Mouse (Mus musculus) cerebellum, adult 9-11 months (tissue): Measurements from ENCODE around the gene Unkl.
A peak's percentile ranks its signal among the peaks of the same experiment; 100 is the strongest.

ENCODE experiments used
- DNase-seq: peaks from one replicate; pipeline ENCODE4 v3.0.0; 2022

The Unkl gene

DNA sequence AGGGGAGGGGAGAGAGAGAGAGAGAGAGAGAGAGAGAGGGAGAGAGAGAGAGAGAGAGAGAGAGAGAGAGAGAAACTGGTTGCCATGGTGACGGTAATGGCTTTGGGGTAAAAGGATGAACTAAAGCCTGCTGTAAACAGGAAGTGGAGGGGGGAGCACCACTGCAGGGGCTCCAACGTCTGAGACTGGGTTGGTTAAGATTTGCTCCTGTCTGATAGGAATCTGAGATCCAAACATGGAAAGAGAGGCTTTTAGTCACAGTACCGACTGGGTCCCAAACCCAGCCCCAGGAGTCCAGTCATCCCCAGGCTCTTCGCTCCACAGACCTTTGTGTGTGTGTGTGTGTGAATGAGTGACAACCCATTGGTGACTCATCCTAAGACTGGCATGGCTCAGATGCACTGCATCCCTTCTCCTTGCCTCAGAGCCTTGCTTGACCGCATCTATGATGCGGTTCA is 69.6 kb downstream of the Unkl start:
- DNase-seq: no peak

DNA sequence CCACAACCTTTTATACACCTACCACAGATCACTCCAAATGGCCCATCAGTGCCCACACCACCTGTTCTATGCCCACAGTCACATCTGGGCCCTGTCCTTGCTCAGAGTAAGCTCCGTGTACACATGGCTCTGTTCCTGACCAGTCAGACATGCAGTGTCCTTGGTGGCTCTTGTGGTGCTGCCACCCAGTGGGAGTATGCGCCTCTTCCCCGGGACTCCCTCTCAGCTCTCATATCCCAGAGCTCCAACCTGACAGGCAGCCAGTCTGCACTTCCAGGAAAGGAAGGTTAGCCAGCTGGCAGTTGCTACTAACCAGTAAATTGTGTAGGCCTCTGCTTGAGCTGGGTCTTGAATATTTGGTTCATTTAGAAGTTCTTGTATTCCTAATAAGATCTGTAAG is 76.3 kb downstream of the Unkl start:
- DNase-seq: peak; percentile 32

DNA sequence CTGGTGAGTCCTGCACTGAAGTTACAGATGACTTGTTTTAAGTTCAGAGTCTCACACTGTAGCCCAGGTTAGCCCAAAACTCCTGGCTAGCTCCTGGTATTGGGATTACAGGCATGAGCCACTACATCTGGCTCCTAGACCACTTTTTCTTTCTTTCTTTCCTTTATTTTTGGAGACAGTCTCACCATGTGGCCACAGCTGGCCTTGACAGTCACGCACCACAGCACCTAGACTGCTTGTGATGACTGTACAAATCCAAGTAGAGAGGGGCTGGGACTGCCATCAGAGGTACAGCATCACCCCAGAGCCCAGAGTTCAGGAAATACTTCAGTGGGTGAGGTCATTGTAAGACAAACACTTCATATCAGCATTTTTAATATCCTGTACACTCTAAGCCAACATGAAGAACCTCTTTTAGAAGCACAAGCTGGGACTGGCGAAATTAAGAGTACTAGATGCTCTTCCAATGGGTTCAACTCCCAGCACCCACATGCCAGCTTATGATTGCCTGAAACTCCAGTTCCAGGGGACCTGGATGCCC is 82.7 kb downstream of the Unkl start:
- DNase-seq: no peak

DNA sequence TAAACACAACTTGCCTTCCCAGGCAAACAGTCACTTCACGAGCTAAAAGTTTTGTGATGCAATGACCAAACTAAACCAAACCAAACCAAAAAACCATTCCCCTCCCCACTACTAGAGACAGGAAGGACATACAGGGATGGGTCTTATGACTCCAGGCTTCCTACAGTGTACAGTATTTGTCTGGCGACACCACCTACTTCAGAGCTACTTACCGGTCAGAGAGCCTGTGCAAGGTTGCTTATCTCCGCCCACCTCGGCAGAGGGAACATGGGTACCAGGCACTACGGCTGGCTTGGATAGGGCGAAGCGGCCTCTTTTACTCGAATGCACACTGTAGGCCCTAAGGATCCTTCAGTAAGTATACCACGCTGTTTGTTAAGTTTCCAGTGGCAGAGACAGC is 84.1 kb downstream of the Unkl start:
- DNase-seq: no peak

DNA sequence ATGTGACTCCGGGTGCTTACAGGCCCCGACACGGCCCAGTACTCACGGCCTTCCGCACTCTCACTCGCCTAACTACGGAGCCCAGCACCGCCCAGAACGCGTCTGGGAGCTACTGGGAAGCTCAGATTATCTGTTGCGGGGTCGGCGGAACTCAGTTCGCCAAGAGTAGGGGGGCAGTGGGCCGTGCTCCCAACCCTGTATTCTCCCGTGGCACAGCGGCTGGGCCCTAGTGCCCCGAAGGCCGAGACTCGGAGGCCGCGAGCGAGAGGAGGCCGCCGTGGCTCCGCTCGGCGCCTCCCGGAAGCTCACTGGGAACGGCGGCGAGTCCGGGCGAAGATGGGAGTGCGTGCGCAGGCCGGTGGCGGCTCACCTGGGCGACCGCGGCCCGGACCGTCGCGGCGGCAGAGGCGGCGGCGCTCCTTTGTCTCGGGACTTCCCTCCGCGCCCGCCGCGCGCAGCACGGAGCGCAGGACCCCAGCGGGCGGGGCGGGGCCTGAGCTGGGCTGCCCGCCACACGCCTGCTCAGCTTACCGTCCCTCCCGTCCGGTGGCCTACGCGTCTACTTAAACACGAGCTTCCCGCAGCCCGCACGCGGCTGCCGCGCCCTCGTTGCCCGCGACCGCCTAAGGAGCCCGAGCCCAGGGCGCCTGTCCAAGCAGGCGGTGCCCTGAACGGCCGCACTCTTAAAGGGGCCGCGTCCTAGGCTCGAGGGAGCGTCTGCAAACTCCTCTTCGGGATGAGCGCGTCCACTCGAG is 84.9 kb downstream of the Unkl start:
- DNase-seq: peak; percentile 92

DNA sequence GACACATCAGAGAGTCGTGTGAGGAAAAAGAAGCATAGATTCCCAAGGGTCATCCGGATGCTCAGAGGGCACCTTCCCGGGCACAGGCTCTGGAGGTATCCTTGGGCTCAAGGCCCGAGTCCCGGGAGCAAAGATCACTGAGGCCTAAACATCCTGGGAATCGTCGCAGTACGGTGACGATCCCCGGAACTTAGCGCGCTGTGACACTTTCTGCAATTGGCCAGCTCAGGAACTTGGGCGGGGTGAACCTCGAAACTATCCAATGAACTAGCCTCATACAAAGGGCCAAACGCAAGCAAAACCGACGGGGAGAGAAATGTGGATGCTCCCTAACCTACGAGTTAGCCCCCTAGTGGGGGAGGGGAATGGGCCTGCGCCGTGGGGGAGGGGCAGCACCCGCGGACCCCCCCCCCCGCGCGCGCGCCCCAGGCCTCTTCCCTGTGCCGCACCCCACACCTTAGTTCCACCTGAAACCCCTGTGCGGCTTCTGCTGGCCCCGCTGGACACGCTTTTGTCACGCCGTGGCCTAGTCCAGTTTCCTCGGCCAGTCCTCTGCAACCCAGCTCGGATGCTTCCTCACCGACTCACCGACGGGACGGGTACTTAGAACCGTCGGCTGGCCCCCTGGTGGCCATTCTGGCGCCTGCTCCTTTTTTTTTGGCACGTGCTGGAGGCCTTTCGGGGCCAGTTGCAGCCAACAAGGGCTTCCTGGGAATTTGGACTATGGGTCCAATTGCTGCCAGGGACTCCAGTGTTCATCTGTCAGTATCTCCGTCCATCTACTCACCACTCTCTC is 85.7 kb downstream of the Unkl start:
- DNase-seq: peak; percentile 95

DNA sequence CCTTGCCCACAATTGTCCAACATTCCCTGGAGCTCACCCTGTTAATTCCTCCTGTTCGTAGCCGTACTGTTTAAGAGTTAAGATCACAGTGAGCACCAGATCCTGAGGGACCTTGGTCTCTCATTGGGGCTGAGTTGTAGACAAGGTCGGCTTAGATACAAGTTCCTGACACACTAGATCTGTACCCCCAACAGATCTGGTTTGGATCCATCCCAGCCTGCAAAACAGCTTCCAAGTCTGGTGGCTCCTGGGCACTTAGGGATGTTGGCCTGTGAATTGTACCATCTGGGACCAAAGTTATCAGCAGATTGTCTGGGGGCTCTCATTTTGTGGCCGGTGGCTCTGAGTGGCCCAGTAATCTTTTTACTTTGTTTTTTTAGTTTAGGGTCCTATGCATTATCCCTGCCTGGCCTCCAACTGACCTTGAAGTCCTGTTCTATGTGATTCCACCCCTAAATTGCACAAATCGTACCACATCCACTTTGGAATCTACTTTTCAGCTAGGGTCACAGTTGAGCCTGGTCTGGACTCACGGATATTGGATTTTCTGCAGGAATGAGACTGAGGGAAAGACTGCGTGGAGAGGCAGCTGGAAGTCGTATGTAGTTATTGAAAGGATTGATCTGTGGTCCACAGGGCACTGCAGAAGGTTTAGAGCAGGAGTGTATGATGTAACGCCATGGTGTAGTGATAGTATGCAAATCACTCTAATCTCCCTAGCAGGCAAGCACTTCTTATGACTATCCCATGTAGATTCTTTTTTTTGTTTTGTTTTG is 86.6 kb downstream of the Unkl start, which contains the start of gene Ube2i:
Gene Ube2i (minus strand): TSS at position 52 of the 776 bp plus-strand sequence.
- no peak for DNase-seq

DNA sequence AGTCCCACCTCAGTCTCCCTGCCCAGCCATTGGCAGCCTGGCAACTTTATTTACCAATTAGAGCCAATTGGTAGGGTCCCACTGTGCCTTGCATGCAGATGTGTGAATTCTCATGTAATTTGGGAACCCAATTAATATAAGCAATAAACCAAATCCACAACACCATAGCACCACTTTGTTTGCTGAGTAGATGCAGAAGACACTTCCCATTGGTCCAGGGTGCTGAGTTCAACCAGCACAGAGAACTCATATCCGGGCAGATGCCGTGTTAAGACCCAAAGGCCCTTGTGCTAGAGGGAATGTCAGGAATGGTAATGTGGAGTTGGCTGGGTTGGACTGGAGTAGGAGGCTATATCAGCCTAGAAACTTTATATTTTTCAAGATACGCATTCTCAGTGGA is 87.6 kb downstream of the Unkl start:
- DNase-seq: no peak

DNA sequence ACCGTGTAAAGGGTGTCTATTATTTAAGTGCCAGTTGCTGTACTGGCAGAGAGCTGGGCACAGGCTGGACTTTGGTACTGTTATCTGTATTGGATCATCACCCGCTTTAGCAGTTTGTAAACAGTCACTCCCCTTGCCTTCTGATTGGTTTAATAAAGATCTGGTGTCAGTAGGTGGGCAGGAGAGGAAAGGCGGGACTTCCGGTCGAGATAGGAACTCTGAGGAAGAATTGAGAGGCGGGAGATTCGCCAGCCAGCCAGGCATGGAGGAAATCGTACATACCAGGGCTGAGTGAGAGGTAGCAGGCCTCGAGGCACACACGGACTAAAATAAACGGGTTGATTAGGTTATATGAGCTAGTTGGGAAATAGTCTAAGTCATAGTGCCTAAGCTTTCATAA is 93.9 kb downstream of the Unkl start:
- DNase-seq: no peak
